Mouse (Mus musculus) myocyte (in vitro differentiated cells): ENCODE measurements around the gene Agt.

ENCODE experiments used
- POLR2A ChIP-seq: IDR thresholded peaks from one replicate; pipeline ENCODE4 v1.6.1; 2011; ENCODE audit warnings: low read depth, mild to moderate bottlenecking, control low read depth, moderate library complexity; ENCODE audit not compliant: insufficient read length
- POLR2AphosphoS2 ChIP-seq: IDR thresholded peaks from one replicate; pipeline ENCODE4 v1.6.1; 2011; ENCODE audit warnings: low read depth, control low read depth; ENCODE audit not compliant: insufficient read length
- REST ChIP-seq: IDR thresholded peaks from one replicate; pipeline ENCODE4 v1.6.1; 2011; ENCODE audit warnings: mild to moderate bottlenecking, control low read depth, moderate library complexity; ENCODE audit not compliant: insufficient read depth, insufficient read length
- TCF3 ChIP-seq: IDR thresholded peaks from one replicate; pipeline ENCODE4 v1.6.1; 2011; ENCODE audit warnings: low read depth, control low read depth; ENCODE audit not compliant: insufficient read length

GRCm38 (mm10) chr8:124547269-124547668, 22.2 kb downstream of the Agt start:
- TF ChIP-seq POLR2AphosphoS2 (no peak), TCF3 (no peak), POLR2A (no peak), REST (no peak)
